Mouse (Mus musculus): ENCODE results near the gene Mgat1.
A peak's percentile ranks its signal among the peaks of the same experiment; 100 is the strongest.
"Not testable (repeated sequence)": the region's sequence is repeated elsewhere in the genome, so short reads cannot be mapped to it uniquely, and the experiment has no call there.

The Mgat1 gene

DNA sequence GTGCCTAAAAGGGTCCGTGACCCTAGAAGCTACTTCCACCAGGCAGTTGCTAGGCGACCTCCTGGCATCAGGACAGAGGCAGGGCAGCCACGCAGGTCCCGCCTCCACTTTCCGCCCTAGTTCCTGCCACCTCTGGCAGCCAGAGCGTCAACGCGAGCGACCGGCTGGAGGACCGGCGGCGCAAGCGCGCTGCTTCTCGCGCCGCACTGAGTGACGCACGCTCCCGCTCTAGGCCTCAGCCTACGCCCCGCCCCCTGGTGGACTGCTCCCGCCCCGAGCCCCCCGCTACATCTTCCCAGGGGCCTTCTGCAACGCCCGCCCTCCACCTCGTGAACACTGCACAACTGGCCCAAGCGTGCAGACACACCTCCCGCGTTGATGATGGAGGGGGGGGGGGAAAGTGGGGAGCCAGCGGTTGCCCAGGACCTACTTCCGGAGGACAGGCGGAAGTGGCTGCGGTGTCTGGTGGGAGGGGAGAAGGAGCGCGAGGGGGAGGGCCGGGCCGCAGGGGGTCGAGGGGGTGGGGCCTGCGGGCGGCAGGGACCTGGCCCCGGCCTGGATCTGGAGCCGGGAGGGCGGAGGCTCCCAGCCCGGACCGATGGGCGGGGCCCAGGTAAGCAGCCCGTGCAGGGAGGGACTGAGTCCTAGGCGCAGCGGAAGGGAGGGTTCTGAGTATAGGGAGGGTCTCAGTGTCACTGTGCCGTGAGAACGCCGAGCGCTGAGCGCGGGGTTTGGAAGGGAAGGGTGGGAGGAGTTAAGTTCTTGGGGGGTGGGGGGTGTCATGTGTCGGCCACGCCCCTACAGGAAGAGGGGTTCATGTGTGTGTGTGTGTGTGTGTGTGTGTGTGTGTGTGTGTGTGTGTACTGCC lies at the start of gene Mgat1:
Gene Mgat1, plus strand, starts transcription at position 465 of the 868 bp plus-strand sequence.
- DNase-seq (ENCODE audit: low spot score): peak; percentile 74

DNA sequence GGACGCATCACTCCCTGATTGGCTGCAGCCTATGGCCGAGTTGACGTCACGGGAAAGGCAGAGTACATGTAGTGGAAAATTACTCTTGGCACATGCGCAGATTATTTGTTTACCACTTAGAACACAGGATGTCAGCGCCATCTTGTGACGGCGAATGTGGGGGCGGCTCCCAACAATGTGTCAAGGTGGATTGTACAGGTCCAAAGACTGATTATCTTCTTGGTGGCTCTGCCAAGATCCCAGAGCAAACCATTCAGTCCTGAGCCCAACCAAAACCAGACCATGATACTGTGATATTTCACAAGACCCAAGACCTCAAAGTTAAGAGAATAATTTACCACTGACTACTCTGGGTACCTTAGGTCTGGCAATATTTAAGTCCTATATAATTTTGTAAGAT lies 49.2 kb upstream of the Mgat1 start:
- not testable (repeated sequence) for DNase-seq (ENCODE audit: low spot score)

DNA sequence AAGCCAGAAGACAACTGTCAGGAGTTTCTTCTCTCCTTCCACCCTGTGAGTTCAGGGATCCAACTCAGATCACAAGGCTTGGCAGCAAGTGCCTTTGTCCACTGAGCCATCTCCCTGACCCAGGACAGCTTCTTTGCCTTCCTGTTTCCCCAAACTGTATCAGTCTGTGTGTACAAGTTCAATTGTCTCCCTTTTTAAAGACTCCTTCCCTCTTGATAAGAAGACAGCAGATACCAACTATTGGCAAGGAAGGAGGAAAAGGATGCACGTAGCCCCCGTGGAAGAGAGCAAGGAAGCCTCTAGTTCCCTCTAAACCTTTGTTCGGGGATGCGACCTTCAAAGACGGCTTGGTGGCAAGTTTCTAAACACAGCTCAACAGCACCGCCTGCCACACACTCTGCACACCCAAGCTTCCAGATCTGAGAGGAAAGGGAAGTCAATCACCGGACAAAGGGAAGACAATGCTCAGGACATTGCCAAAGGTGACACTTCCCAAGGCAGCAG lies 48.1 kb upstream of the Mgat1 start:
- DNase-seq (ENCODE audit: low spot score): no peak

DNA sequence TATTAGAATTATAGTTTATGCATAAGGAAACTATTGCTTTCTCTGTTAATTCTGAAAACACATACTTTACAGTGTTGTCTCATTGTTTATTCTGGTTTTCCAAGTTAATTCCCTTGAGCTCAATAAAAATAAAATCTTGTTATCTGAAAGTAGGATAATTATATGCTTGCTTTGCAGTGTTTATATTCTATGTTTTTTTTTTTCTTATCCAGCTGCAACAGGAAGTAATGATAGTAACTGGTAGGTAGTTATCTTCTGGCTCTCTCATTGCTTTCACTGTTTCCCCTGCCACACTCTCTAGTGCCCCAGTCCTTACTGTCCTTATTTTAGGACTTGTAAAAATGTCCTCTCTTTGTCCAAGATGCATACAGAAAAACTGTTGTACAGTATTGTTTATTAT lies 43.3 kb upstream of the Mgat1 start:
- no peak for DNase-seq (ENCODE audit: low spot score)

DNA sequence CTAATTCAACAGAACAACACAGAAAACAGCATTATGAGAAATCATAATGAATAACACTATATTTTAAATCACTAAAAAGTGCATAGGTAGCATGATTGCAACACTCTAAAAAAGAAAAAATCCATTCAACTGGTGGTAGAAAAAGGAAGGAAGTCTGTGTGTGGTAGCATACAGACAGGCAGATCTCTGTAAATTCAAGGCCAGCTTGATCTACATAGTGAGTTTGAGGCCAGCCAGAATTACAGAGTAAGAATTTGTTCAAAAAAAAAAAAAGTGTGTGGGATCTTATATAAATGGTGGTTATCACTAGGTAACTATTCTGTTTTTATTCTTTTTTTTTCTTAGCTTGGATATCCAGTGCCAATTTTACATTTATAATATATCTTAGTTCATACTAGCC lies 42.8 kb upstream of the Mgat1 start:
- no peak for DNase-seq (ENCODE audit: low spot score)

DNA sequence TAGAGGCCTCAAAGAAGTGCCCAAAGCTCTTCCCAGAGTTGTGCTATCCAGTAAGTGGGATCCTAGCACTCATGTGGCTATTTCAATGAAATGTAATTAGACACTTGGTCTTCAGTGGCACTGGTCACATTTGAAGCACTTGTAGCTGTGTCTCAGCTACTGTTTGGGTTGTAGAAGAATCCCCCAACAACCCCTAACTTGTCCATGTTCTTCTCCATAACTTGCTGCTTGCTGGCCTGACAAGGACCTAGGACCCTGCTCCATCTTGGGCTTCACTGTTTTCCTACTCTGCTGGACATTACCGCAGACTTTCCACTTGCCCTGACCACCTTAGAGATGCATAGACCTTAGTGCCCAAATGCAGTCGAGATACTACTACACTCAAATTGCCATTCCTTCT lies 41.9 kb upstream of the Mgat1 start:
- DNase-seq (ENCODE audit: low spot score): no peak

DNA sequence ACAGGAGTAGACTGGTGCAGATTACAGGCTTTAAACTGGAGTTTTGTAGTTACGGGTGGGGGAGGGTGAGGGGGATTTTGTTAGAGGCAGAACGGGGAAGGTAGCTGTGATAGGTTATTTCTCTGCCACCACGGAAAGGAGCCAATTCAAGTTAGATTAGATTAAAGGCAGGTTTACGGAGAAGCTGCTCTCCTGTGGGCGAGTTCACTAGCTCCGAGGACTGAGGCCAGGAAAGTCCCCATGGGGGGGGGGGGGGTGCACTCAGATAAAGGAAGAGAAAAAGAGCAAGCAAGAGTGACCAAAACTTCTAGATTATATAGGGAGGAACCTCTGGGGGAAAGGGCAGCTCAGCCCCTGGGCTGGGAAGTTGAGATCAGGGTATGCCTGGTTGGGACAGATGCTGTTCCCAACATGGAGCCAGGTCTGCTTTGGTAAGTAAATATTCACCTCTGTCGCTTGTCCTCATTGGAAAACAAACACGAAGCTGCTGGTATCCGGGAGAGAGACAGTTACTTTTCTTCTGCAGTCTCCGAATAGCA lies 41.4 kb upstream of the Mgat1 start:
- DNase-seq (ENCODE audit: low spot score): no peak

DNA sequence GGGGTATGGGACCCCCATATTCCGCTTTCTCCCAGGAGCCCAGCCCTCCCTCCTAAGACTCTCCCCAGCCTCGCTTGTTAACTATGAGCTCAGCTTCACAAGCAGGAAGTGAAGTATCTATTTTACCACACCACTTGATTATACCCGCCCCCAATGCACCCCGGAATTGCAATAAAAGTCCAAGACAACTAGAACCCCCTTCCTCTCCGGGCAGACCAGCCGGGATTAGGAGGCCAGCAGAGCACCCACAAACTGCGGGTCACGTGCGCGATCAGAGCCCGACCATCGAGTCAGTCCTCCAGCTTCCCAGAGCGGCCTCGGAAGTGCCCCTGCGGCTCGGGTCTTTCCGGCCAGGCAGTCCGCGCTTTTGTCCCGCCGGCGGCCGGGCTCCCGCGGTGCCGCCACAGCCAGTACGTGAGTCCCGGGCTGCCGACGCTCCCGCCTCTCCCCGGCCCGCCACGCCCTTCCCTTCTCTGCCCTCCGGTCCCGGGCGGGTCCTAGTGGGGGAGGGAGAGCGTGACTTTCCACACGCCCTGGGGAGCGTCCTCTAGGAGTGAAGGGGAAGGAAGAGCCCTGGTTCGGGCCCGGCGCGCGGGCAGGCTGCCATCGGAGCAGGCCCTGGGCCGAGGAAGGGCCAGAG lies 40.7 kb upstream of the Mgat1 start, which contains the start of gene Zfp62:
Gene Zfp62, plus strand, starts transcription at position 164 of the 640 bp plus-strand sequence.
- peak; percentile 79 for DNase-seq (ENCODE audit: low spot score)

DNA sequence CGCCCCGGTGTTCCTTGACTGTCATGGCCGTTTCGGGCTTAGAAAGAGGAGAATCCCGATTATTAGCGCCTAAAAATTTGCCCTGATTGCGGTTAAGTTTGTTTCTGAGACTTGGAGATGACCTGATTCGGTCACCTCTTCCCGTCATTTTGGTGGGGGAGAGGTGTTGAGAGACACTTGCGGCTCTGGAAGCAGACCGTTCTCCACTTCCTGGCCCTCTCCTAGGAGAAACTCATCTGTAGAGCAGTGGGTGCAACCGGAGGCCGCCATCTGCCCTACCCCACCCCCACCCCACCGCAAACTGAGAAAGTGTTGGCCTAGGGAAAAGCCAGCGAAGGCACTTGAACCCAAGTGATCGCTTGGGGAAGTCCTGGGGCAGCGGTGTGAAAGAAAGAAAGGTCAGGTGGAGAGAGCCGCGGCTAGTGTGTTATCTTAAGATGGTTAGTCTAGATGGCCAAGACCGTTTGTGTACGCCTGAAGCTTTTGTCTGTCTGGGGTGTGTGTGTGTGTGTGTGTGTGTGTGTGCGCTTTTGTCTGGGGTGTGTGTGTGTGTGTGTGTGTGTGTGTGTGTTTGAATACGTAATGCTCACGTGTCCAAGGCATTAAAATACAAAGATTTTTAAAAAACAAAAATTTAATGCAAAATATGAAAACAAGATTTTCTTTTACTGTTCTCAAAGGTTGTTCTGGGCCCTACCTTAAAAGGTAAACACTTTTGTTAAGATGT lies 40.1 kb upstream of the Mgat1 start:
- DNase-seq (ENCODE audit: low spot score): no peak

DNA sequence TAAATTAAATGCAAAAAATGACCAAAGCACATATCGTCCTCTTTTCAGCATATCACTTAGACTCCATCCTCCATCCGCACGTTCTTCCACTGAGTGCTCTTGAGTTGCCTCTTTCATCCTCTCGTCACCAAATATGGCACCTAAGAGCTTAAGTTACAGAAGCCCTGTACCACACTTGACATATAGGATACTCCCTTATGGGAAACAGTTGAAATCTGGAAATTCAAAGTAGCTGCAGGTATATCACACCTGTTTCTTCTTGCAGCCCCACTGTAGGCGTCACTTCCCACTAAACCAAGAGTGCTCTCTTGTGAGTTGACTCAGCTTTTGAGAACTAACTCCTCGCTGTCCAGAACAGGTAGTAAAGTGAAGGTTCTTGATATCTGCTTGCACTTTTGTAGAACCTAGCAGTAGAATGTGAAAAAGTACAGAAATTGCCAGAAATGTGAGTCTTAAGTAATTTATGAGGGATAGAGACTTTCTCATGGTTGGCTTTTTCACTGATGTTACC lies 38.9 kb upstream of the Mgat1 start:
- no peak for DNase-seq (ENCODE audit: low spot score)

DNA sequence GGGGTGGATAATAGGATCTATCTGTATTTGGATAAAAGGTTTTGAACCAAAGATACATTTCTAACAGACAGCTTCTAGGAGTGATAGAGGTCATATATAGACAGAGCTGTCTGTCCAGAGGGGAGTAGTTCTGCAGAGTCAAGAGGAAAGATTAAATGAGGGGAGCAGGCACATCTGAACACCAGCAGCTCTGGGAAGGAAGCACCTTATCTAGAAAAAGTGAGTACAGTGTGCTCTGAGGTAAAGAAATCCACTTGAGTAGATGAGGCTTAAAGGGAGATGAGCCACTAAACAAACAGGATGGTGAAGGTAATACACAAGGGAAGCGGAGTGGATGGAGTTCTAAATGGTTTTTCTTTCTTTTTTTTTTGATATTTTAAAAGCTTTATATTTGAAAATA lies 36.5 kb upstream of the Mgat1 start:
- DNase-seq (ENCODE audit: low spot score): no peak

DNA sequence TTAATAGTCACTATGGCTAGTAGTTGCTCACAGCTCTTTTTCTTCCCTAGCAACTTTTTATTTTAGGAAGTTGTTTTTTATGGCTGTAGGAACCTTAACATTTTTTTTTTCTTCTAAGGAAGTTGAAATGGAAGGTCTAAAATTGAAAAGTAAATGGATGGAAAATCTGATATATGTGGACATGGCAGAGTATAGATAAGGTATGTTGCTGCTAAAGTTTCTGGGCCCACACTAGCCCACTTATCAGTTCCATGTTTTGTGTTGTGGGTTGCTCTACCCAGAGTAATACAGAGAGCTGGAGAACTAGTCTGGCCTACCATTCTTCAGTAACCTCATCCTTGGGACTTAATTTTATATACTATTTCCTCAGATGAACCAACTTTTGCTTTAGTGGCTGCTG lies 31.4 kb upstream of the Mgat1 start:
- no peak for DNase-seq (ENCODE audit: low spot score)

DNA sequence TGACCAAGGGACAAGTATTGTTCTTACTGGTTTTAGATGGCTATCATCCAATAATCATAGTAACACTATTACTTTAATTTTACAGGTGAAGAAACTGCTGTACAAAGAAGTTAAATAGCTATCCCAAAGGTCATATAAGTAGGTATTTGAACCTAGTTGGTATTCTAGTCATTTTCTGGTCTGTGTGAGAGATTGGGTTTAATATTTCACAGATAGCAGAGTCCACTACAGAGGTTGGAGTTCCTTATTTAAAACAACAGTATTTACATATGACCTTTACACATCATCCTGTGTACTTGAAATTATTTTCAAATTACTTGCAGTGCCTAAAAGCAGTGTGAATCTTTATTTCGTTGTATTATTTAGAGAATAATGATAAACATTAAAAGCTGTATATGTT lies 30.5 kb upstream of the Mgat1 start:
- no peak for DNase-seq (ENCODE audit: low spot score)

DNA sequence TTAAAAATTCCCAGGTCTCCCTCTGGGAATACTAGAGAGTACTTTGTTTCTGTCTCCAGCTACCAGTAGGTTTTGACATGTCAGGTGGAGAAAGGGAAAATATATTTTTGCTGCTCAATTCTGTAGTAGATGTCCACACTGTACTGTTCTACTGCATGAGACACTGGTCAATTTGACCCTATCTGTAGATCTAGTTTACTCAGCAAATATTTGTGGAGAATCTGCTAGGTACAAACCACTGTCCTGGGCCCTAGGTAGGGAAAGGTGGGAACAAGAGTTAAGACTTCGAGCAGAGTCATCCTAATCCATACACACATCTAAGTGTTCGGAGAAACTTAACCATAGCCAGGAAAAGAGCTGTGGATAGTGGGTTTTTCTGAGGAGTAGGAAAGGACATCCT lies 24.7 kb upstream of the Mgat1 start:
- DNase-seq (ENCODE audit: low spot score): no peak

DNA sequence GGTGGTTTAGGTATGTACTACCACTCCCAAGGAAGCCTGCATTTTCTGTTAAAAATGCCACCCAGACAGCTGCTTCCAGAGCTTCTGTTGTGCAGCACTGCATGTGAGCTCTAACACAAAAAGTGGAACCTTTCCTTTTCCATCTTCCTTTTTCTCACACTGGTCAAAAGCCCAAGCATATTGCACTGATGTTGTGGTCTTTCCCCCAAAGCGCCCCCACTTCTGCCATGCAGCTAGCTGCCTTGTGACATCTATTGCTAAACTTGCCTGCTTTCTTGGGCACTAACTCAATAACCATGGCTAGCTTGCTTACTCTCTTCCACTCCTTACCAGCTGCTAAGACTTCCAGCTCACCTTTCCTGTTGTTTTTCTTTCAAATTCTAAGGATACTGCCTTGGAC lies 19.5 kb upstream of the Mgat1 start:
- DNase-seq (ENCODE audit: low spot score): no peak

DNA sequence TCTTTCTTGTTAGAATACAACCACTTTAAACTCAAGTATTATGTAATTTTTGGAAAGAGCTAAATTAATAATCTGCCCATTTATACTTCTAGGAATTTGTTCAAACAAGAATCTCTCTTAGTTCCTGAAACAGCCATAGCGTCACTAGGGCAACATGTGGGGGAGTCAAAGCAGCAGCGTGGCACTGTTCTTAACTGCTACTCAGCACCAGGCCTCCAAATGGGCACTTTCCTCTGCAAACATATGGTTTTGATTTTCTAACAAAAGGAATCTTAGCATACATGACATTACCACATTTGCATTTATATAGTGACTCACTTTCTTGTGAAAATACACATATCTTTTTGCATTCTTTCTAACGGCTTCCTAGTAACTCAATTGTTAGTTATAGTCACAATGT lies 11.2 kb upstream of the Mgat1 start:
- DNase-seq (ENCODE audit: low spot score): no peak

DNA sequence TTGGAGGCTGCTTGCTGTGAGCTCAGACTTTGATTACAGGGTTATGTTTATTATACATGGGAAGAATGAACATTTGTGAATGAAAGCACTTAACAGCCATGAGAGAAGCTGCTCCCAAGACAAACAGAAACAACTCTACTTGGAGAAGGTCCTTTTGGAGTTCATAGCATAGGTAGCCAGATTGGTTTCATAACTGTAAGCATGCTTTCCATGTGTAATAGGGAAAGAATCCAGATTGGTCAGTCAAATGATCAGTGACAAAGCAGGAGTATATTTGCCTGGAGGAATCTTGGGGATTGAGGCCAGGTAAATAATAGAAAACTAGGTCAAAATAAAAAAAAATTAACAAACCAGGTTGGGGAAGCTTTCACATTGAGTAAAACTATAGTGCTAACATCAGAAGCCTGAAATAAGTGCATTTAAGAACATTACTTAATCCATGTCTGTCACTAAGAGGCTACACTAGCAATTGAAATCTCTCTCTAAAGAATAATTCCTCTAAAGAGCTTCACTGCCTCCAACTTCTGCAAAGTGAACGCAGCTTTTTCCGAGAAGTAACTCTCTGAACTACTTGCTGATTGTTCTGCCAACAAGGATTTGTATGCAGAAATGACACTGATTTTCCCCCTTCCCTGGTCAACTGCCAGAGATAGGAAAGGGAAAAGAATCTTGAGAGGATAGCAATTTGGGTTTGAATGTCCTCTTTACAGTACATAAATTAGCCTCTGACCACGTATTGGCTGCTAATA lies 8.4 kb upstream of the Mgat1 start:
- no peak for DNase-seq (ENCODE audit: low spot score)

DNA sequence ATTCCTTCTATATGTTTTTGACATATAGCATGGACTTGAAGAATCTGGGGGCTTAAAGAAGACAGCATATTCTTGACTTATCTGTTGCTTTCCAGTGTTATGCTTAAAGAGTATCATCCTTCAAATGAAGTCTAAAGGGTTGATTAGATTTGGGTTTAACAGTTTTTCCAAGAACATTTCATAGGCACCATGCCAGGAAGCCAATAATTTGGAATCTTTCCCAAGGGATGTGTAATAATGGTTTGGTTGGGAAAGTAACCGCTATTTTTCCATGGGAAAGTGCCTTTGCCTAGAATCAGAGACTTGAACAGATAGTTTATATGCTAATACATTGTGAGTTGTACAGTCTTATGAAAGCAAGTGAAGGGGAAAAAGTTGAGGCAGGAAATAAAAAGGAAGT lies 7.1 kb upstream of the Mgat1 start:
- no peak for DNase-seq (ENCODE audit: low spot score)

DNA sequence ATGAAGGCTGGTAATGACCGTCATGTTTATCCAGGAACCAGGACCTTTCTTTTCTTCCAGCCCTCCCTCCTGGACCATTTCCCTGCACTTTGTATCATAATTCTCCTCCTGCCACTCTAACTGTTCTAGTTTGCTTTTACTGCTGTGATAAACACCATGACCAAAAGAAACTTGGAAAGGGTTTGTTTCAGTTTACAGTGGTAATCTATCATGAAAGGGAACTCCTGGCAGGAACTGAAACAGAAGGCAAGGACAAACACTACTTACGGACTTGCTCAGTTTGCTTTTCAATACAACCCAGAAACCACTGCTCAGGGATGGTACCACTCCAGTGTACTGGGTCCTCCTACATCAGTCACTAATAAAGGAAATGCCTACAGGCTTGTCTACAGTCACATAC lies 6.5 kb upstream of the Mgat1 start:
- no peak for DNase-seq (ENCODE audit: low spot score)

DNA sequence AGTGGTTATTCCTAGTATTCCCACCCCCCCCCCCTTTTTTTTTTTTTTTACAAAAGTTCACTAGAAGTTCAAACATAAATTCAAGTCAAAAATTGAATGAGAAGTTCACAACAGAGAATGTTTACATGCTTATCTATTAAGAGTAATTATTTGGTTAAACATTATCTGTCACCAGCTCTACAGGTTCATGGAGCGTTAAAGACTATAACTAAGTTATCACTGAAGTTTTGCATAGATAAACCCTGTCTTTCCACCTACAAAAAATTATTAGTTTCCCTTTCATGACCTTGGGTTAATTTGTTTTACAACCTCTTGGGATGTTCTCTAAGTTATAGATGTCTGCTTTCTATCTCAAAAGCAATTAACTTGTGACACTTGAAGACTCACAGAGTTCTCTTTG lies 3.7 kb upstream of the Mgat1 start:
- no peak for DNase-seq (ENCODE audit: low spot score)

DNA sequence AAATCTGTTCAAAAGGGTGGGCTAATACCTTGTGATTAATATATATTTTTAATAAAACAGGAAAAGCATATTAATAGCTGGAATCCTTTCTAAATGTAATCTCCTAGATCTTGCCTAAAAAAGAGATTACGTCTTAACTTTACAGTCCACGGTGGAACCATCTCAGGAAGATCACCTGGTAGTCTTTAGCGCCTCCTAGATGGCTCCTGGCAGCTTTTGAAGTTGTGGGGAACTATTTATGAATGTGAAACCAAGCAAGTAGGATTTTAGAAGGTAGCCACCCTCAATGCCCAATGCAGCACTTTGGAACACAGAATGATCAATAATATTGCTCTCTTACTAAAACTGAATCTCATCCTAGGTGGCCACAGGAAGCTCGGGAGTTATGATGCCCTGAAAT lies 3.1 kb upstream of the Mgat1 start:
- no peak for DNase-seq (ENCODE audit: low spot score)

DNA sequence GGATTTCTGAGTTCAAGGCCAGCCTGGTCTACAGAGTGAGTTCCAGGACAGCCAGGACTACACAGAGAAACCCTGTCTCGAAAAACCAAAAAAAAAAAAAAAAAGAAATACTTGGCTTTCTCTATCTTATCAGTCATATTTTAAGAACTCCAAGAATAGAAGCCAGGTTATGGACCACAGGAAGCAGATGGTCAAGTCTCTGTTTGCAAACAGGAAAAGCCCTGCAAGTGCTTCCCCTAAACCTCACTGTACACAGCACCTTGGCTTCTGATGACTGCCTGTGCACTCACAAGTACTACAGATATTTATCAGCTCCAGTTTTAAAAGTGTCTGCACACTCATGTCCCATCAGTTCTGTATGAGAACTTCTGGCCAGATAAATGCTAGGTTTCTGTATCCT lies 2.5 kb upstream of the Mgat1 start:
- DNase-seq (ENCODE audit: low spot score): no peak
